Mouse (Mus musculus): ENCODE measurements around the gene Esyt1. TPM values are rescaled to one million over a fixed set of nuclear protein-coding genes. Genes with fewer than 3 reads are reported as not detected.

Gene Esyt1
- polyA plus RNA-seq, 1 experiment from 2014 or later = 24.4 TPM

GRCm38 (mm10) chr10:128502341-128502740 lies 23.3 kb downstream of the Esyt1 start:
- peaks cover 21% of the 10 kb centered on the region; the same call in 1 of the 2 replicates for H3K4me1 ChIP-seq (ENCODE audit: control insufficient read depth, insufficient read depth, low read length)
- H3K4me3 ChIP-seq (ENCODE audit: low read length) = no peak overlapping the region
- H3K27me3 ChIP-seq (replicated peaks; ENCODE audit: control insufficient read depth, insufficient read depth, low read length) = no peaks in the 10 kb centered on the region
- no peak for ATAC-seq
- no peak overlapping the region for H3K27ac ChIP-seq (ENCODE audit: low read length)
- H3K36me3 ChIP-seq (ENCODE audit: control insufficient read depth, insufficient read depth, low read length) = no peaks in the 10 kb centered on the region
- H3K9me3 ChIP-seq (ENCODE audit: control insufficient read depth, low read length) = no peaks in the 10 kb centered on the region
- H3K9ac ChIP-seq (ENCODE audit: low read depth, low read length) = no peak overlapping the region
- no peak overlapping the region for H3K4me2 ChIP-seq (ENCODE audit: low read depth, low read length)
- WGBS = 47% methylated on average over 5 of the region's 5 CpGs

- Histone ChIP-seq H3K4me1 (ENCODE audit: control insufficient read depth, insufficient read depth, low read length) (peaks cover 14% of the 10 kb centered on the region), H3K9ac (ENCODE audit: low read depth, low read length) (peak overlapping the region; percentile 73), H3K27me3 (replicated peaks; ENCODE audit: control insufficient read depth, insufficient read depth, low read length) (no peaks in the 10 kb centered on the region), H3K4me2 (ENCODE audit: low read depth, low read length) (peak overlapping the region; percentile 75), H3K9me3 (ENCODE audit: control insufficient read depth, low read length) (no peaks in the 10 kb centered on the region), H3K4me3 (ENCODE audit: low read length) (peak overlapping the region; percentile 61), H3K36me3 (ENCODE audit: control insufficient read depth, insufficient read depth, low read length) (no peaks in the 10 kb centered on the region), H3K27ac (ENCODE audit: low read length) (peak overlapping the region; percentile 87)
- ATAC-seq = peak; percentile 51
- WGBS = under 1% methylated on average over 21 of the region's 21 CpGs
Observed at GRCm38 (mm10) chr10:128499116-128499671, 26.5 kb downstream of the Esyt1 start.

GRCm38 (mm10) chr10:128498590-128498989 lies 27.1 kb downstream of the Esyt1 start, which contains the start of gene Myl6b:
Gene Myl6b (minus strand): TSS chr10:128498685.
- ATAC-seq = peak; percentile 89
- Histone ChIP-seq H3K9ac (ENCODE audit: low read depth, low read length) (peak within 1 kb of the TSS; percentile 73), H3K4me2 (ENCODE audit: low read depth, low read length) (peak within 1 kb of the TSS; percentile 75), H3K27ac (ENCODE audit: low read length) (peak within 1 kb of the TSS; percentile 87), H3K4me3 (ENCODE audit: low read length) (peak within 1 kb of the TSS; percentile 61), H3K36me3 (ENCODE audit: control insufficient read depth, insufficient read depth, low read length) (no peaks in the 10 kb centered on the region), H3K27me3 (replicated peaks; ENCODE audit: control insufficient read depth, insufficient read depth, low read length) (no peaks in the 10 kb centered on the region), H3K9me3 (ENCODE audit: control insufficient read depth, low read length) (no peaks in the 10 kb centered on the region), H3K4me1 (ENCODE audit: control insufficient read depth, insufficient read depth, low read length) (peaks cover 14% of the 10 kb centered on the region)
- WGBS = under 1% methylated on average over 27 of the region's 27 CpGs

GRCm38 (mm10) chr10:128497134-128497737 lies 28.4 kb downstream of the Esyt1 start:
- Histone ChIP-seq H3K4me1 (ENCODE audit: control insufficient read depth, insufficient read depth, low read length) (peaks cover 10% of the 10 kb centered on the region), H3K4me2 (ENCODE audit: low read depth, low read length) (no peak overlapping the region), H3K4me3 (ENCODE audit: low read length) (no peak overlapping the region), H3K27ac (ENCODE audit: low read length) (no peak overlapping the region), H3K36me3 (ENCODE audit: control insufficient read depth, insufficient read depth, low read length) (no peaks in the 10 kb centered on the region), H3K9ac (ENCODE audit: low read depth, low read length) (no peak overlapping the region), H3K9me3 (ENCODE audit: control insufficient read depth, low read length) (no peaks in the 10 kb centered on the region), H3K27me3 (replicated peaks; ENCODE audit: control insufficient read depth, insufficient read depth, low read length) (no peaks in the 10 kb centered on the region)
- no peak for ATAC-seq
- WGBS = 52% methylated on average over 6 of the region's 6 CpGs

GRCm38 (mm10) chr10:128496509-128497077 lies 29.1 kb downstream of the Esyt1 start:
- Histone ChIP-seq H3K9ac (ENCODE audit: low read depth, low read length) (no peak overlapping the region; the same call in 1 of the 2 replicates), H3K4me3 (ENCODE audit: low read length) (no peak overlapping the region), H3K27ac (ENCODE audit: low read length) (no peak overlapping the region), H3K4me2 (ENCODE audit: low read depth, low read length) (no peak overlapping the region), H3K4me1 (ENCODE audit: control insufficient read depth, insufficient read depth, low read length) (peaks cover 17% of the 10 kb centered on the region), H3K36me3 (ENCODE audit: control insufficient read depth, insufficient read depth, low read length) (no peaks in the 10 kb centered on the region), H3K27me3 (replicated peaks; ENCODE audit: control insufficient read depth, insufficient read depth, low read length) (no peaks in the 10 kb centered on the region), H3K9me3 (ENCODE audit: control insufficient read depth, low read length) (no peaks in the 10 kb centered on the region)
- no peak for ATAC-seq
- 56% methylated on average over 6 of the region's 6 CpGs for WGBS

GRCm38 (mm10) chr10:128495903-128496302 lies 29.8 kb downstream of the Esyt1 start:
- Histone ChIP-seq H3K27ac (ENCODE audit: low read length) (no peak overlapping the region), H3K4me2 (ENCODE audit: low read depth, low read length) (no peak overlapping the region), H3K9ac (ENCODE audit: low read depth, low read length) (no peak overlapping the region), H3K4me1 (ENCODE audit: control insufficient read depth, insufficient read depth, low read length) (peaks cover 23% of the 10 kb centered on the region), H3K9me3 (ENCODE audit: control insufficient read depth, low read length) (no peaks in the 10 kb centered on the region), H3K4me3 (ENCODE audit: low read length) (no peak overlapping the region), H3K36me3 (ENCODE audit: control insufficient read depth, insufficient read depth, low read length) (0 out of 2 replicates have a peak, but pooled peaks cover 5% of the 10 kb centered on the region), H3K27me3 (replicated peaks; ENCODE audit: control insufficient read depth, insufficient read depth, low read length) (no peaks in the 10 kb centered on the region)
- no peak for ATAC-seq
- 82% methylated on average over 4 of the region's 4 CpGs for WGBS

- no peak for ATAC-seq
- 72% methylated on average over 2 of the region's 2 CpGs for WGBS
- peaks cover 25% of the 10 kb centered on the region for H3K4me1 ChIP-seq (ENCODE audit: control insufficient read depth, insufficient read depth, low read length)
Observed at GRCm38 (mm10) chr10:128495270-128495669, 30.4 kb downstream of the Esyt1 start.

GRCm38 (mm10) chr10:128494667-128495245 lies 30.9 kb downstream of the Esyt1 start:
- Histone ChIP-seq H3K4me3 (ENCODE audit: low read length) (peak overlapping the region; percentile 87), H3K9ac (ENCODE audit: low read depth, low read length) (peak overlapping the region; percentile 82), H3K27ac (ENCODE audit: low read length) (peak overlapping the region; percentile 98), H3K4me1 (ENCODE audit: control insufficient read depth, insufficient read depth, low read length) (peaks cover 28% of the 10 kb centered on the region), H3K36me3 (ENCODE audit: control insufficient read depth, insufficient read depth, low read length) (peaks cover 6% of the 10 kb centered on the region; the same call in 1 of the 2 replicates), H3K9me3 (ENCODE audit: control insufficient read depth, low read length) (no peaks in the 10 kb centered on the region), H3K4me2 (ENCODE audit: low read depth, low read length) (peak overlapping the region; percentile 89), H3K27me3 (replicated peaks; ENCODE audit: control insufficient read depth, insufficient read depth, low read length) (no peaks in the 10 kb centered on the region)
- 50% methylated on average over 11 of the region's 11 CpGs for WGBS
- ATAC-seq = no peak

More at GRCm38 (mm10) chr10:128495270-128495669, 30.4 kb downstream of the Esyt1 start:
- H3K4me2 ChIP-seq (ENCODE audit: low read depth, low read length) = 0 out of 2 replicates have a peak overlapping the region, but pooled peaks have one; percentile 89
- no peaks in the 10 kb centered on the region for H3K9me3 ChIP-seq (ENCODE audit: control insufficient read depth, low read length)
- H3K9ac ChIP-seq (ENCODE audit: low read depth, low read length) = no peak overlapping the region
- no peaks in the 10 kb centered on the region for H3K27me3 ChIP-seq (replicated peaks; ENCODE audit: control insufficient read depth, insufficient read depth, low read length)
- no peak overlapping the region for H3K4me3 ChIP-seq (ENCODE audit: low read length)
- H3K36me3 ChIP-seq (ENCODE audit: control insufficient read depth, insufficient read depth, low read length) = 0 out of 2 replicates have a peak, but pooled peaks cover 6% of the 10 kb centered on the region
- no peak overlapping the region for H3K27ac ChIP-seq (ENCODE audit: low read length)
